Mouse (Mus musculus) forebrain, embryonic 16.5 days (tissue): ENCODE measurements at regions not wholly inside any gene's neighbourhood (a gene's known extent, or its start where the extent isn't known, plus 50 kb on each side); places are given as distances from the start of the nearest gene placed in this dataset.
A peak's percentile ranks its signal among the peaks of the same experiment; 100 is the strongest.

Experiments used
- ATAC-seq: fragments of 200-750 bp; cut with Nextera tagmentation; 2 replicates; pipeline ENCODE4 v1.8.0; 2017; ENCODE audit warnings: mild to moderate bottlenecking, moderate library complexity
- H3K27ac ChIP-seq: fragments of 300-500 bp; sonication (generic); 2 replicates; pipeline ENCODE4 v1.5.1; 2014; ENCODE audit warnings: low read length, control low read depth
- H3K27me3 ChIP-seq: fragments of 300-500 bp; sonication (generic); replicated peaks from 2 replicates; pipeline ENCODE4 v1.6.1; 2014; ENCODE audit warnings: low read length; ENCODE audit not compliant: control insufficient read depth, insufficient read depth
- H3K36me3 ChIP-seq: fragments of 300-500 bp; sonication (generic); 2 replicates; pipeline ENCODE4 v1.6.1; 2014; ENCODE audit not compliant: control insufficient read depth, insufficient read depth
- H3K4me1 ChIP-seq: fragments of 300-500 bp; sonication (generic); replicated peaks from 2 replicates; pipeline ENCODE4 v1.6.1; 2014; ENCODE audit warnings: low read length; ENCODE audit not compliant: control insufficient read depth, insufficient read depth
- H3K4me2 ChIP-seq: fragments of 300-500 bp; sonication (generic); 2 replicates; pipeline ENCODE4 v1.6.1; 2014; ENCODE audit warnings: mild to moderate bottlenecking, low read length, control low read depth
- H3K4me3 ChIP-seq: fragments of 300-500 bp; sonication (generic); replicated peaks from 2 replicates; pipeline ENCODE4 v1.5.1; 2014; ENCODE audit warnings: mild to moderate bottlenecking, low read length, control low read depth
- H3K9ac ChIP-seq: fragments of 300-500 bp; sonication (generic); replicated peaks from 2 replicates; pipeline ENCODE4 v1.6.1; 2014; ENCODE audit warnings: low read depth, low read length, control low read depth
- H3K9me3 ChIP-seq: fragments of 300-500 bp; sonication (generic); 2 replicates; pipeline ENCODE4 v1.6.1; 2016; ENCODE audit warnings: low read length; ENCODE audit not compliant: control insufficient read depth
- WGBS: fragments of 180-500 bp; shearing (Covaris S2); extraction: QIAGEN DNeasy Blood & Tissue Kit; methylation state at CpG from one replicate; pipeline ENCODE4 v1.1.7; 2014; 5-methylcytosine and 5-hydroxymethylcytosine counted together

DNA sequence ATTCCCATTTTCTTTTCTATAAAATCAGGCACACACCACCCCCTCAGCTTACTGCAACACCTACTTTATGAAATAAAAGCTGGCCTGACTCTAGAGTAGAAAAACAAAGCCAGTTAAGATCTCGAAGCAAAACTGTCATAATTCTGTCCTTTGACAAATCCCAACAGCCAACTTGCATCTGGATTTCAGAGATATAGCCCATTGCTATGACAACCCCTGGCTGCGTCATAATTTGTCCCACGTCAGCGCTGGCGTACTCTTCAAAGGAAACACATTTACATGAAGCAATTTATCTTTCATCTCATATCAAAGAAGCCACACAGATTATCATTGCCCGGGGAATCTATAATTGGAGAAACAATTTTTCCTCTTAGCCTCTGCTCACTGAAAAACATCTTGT, 126.4 kb downstream of the Gm9817 start:
- WGBS = 72% methylated on average over 6 of the region's 6 CpGs
- no peaks in the 10 kb centered on the region for H3K4me1 ChIP-seq
- H3K4me3 ChIP-seq = no peak overlapping the region
- H3K27me3 ChIP-seq = no peaks in the 10 kb centered on the region
- no peak for ATAC-seq
- H3K4me2 ChIP-seq = no peak overlapping the region
- no peaks in the 10 kb centered on the region for H3K9me3 ChIP-seq
- no peak overlapping the region for H3K27ac ChIP-seq
- no peak overlapping the region for H3K9ac ChIP-seq
- H3K36me3 ChIP-seq = no peaks in the 10 kb centered on the region

DNA sequence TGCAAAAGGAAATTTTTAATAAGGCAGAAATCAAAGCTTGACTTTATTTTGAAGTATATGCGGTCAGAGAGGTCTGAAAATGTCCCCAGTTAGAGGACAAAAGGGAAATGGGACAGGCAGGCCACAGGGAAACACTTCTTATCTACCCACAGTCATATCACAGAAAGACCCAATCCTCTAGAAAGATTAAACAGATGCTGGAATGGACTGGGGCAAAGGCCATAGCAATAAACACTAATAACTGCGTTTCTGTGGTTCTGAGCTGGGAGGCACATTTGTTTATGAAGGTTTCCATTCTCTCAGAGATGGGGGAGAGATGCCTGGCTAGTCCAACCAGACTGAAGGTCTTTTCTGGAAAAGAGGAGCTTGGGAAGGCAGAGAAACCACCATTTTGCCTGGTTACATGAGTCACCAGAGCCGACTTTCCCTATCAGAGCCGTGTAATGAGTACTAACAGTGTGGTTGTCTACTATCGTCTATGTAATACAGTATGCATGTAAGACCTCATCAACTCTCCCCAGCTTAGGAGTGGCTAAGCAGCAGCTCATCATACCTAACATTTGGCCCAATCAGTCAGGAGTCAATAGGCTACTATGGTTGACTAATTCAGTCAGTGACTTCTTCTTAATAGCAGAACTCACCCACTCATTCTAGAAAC, 130.2 kb downstream of the Gm9817 start:
- Histone ChIP-seq H3K36me3 (no peaks in the 10 kb centered on the region), H3K9ac (no peak overlapping the region), H3K27ac (no peak overlapping the region), H3K4me2 (no peak overlapping the region), H3K4me3 (no peak overlapping the region), H3K27me3 (no peaks in the 10 kb centered on the region), H3K9me3 (no peaks in the 10 kb centered on the region), H3K4me1 (peaks cover 6% of the 10 kb centered on the region)
- 89% methylated on average over 5 of the region's 5 CpGs for WGBS
- no peak for ATAC-seq

DNA sequence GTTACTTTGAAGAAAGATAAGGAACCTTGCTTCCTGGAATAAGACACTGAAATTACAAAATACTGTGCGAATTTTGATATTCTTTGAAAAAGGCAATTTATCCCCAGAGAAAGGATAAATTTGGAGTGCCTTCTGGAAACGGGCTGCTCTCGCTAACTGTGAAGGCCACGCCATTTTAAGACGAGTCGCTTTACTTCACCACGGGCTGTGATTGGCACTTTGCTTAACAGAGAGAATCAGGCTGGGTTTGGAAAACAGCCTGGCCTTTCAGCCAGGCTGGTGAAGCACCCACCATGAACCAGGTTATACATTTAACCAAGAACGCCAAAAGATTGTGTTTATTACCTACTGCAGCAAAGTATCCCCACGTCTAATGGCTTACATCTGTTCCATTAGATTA, 132.7 kb downstream of the Gm9817 start:
- Histone ChIP-seq H3K4me1 (peaks cover 8% of the 10 kb centered on the region), H3K27me3 (no peaks in the 10 kb centered on the region), H3K9ac (no peak overlapping the region), H3K36me3 (no peaks in the 10 kb centered on the region), H3K4me3 (no peak overlapping the region), H3K27ac (no peak overlapping the region), H3K4me2 (no peak overlapping the region), H3K9me3 (no peaks in the 10 kb centered on the region)
- ATAC-seq = no peak
- 81% methylated on average over 9 of the region's 9 CpGs for WGBS

DNA sequence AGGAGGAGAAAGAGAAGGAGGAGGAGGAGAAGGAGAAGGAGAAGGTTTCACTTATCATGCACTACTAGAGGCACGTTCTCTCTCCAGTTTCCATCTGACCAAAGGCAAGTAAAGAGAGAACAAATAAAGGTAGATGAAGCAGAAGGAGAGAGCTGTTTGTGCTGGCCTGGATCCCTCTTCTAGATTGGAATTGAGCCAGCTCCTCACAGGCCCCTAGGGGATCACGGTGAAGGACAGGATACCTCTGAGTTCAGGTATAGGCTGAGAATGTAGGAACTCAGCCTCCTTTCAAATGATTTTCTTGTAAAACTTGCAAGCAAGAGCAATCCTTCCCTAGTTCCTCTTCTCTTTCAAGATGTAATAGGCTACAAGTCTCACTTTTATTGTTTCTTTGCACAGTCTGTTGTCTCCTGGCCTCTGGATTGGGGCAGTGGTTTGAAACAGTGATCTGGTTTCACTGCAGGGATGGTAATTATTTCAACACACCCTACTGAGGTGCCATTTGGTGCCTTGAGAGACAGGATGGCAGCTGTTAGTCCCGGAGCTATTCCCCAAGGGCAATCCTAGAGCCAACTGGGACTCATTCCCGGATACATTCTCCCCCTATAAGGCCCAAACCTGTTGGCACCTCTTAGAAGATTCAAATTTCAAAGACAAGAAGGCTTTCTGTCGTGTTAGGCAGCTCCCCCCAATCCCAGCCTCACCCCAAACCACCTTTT, 134.8 kb downstream of the Gm9817 start:
- Histone ChIP-seq H3K9ac (no peak overlapping the region), H3K27ac (no peak overlapping the region), H3K27me3 (no peaks in the 10 kb centered on the region), H3K4me1 (peaks cover 8% of the 10 kb centered on the region), H3K4me3 (no peak overlapping the region), H3K4me2 (no peak overlapping the region), H3K36me3 (no peaks in the 10 kb centered on the region), H3K9me3 (no peaks in the 10 kb centered on the region)
- ATAC-seq = peak; percentile 62
- 34% methylated on average over 5 of the region's 5 CpGs for WGBS

DNA sequence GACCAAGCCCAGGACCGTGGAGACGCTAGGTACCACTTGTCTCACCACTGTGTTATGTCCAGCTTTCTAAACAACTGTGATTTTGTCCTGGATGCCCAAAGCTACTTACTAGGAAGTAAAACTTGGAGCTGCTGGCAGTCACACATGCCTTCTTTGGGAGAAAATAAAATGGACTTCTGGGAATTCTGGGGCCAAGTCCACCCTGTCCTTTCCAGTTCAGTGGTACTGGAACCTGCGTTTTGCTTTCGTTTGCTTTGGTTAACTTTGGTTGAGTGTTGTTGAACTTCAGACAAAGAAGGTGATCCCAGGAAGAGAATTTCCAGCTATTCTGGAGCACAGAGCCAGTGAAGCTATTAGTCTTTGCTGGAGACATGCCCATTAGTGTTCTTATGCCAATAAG, 139.8 kb downstream of the Gm9817 start:
- Histone ChIP-seq H3K9ac (no peak overlapping the region), H3K4me3 (no peak overlapping the region), H3K4me1 (peaks cover 5% of the 10 kb centered on the region), H3K27ac (no peak overlapping the region), H3K27me3 (no peaks in the 10 kb centered on the region), H3K4me2 (no peak overlapping the region), H3K9me3 (no peaks in the 10 kb centered on the region), H3K36me3 (no peaks in the 10 kb centered on the region)
- WGBS = 95% methylated on average over 4 of the region's 4 CpGs
- ATAC-seq = no peak

DNA sequence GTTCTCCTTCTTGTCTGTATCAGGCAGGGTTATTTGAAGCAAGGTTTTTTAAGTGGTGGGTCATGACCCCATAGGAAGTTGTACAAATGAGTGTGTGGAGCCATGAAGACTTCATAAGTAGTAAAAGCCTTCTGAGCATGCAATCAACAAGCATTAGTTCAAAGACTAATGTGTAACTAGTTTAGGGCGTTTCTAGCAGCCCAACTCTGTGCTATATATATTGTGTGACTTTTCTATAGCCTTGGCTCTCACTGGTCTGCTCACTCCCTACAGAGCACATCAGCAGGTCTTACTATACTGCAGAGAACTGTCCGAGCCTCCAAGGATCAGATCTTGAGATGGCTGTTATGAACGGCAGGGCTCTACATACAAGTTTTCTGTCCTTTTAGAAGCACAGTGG, 141.2 kb downstream of the Gm9817 start:
- H3K27me3 ChIP-seq = no peaks in the 10 kb centered on the region
- no peak overlapping the region for H3K4me2 ChIP-seq
- H3K9ac ChIP-seq = no peak overlapping the region
- no peak for ATAC-seq
- H3K4me1 ChIP-seq = no peaks in the 10 kb centered on the region
- H3K4me3 ChIP-seq = no peak overlapping the region
- H3K36me3 ChIP-seq = no peaks in the 10 kb centered on the region
- no peaks in the 10 kb centered on the region for H3K9me3 ChIP-seq
- 52% methylated on average over 3 of the region's 3 CpGs for WGBS
- no peak overlapping the region for H3K27ac ChIP-seq

DNA sequence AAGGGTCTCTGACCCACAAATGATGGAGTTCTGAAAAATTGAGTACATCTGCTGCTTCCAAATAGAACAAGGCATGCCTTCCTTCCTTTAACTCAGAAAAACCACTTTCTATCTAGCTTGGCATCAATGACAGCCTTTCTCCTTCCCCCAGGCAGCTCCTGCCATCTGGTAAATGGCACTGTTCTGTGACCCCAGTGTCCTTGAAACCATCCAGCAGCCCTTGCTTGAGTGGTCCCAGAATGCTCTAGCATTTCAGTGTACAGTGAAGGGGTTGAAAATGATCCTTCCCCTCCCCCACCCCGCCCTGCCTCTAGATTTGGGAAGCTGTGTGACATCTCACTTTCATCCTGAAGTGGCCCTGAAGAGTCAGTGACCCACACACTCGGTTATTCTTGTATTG, 152.3 kb downstream of the Gm9817 start:
- no peak overlapping the region for H3K4me3 ChIP-seq
- no peaks in the 10 kb centered on the region for H3K9me3 ChIP-seq
- peaks cover 4% of the 10 kb centered on the region; the same call in 1 of the 2 replicates for H3K27me3 ChIP-seq
- no peak for ATAC-seq
- H3K36me3 ChIP-seq = no peaks in the 10 kb centered on the region
- H3K4me2 ChIP-seq = no peak overlapping the region
- no peak overlapping the region for H3K9ac ChIP-seq
- H3K4me1 ChIP-seq = no peaks in the 10 kb centered on the region
- H3K27ac ChIP-seq = no peak overlapping the region
- 74% methylated on average over 2 of the region's 2 CpGs for WGBS

DNA sequence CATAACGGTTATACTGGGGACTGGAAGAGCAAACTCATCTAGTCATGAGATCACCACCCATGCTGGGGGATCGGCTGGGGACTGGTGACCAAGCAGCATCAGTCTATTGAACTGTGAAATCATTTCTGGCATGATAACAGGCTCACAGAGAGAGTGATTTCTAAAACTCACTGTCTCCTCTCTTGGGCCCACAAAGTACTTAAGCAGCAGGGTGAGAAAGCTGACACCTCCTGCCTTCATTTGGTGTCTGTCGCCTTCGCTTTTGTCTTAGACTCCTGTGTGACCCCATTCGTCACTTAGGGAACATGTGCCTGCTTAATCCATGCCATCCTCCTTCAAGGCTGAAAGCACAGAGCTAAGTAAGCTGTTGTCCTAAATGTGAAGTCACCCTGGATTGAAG, 154.3 kb upstream of the Mylip start:
- H3K4me2 ChIP-seq = no peak overlapping the region
- H3K27me3 ChIP-seq = peaks cover 6% of the 10 kb centered on the region; the same call in 1 of the 2 replicates
- 47% methylated on average over 5 of the region's 5 CpGs for WGBS
- peaks cover 9% of the 10 kb centered on the region for H3K4me1 ChIP-seq
- peaks cover 2% of the 10 kb centered on the region; the same call in 1 of the 2 replicates for H3K9me3 ChIP-seq
- H3K9ac ChIP-seq = no peak overlapping the region
- no peak overlapping the region for H3K4me3 ChIP-seq
- H3K36me3 ChIP-seq = no peaks in the 10 kb centered on the region
- no peak for ATAC-seq
- H3K27ac ChIP-seq = no peak overlapping the region

DNA sequence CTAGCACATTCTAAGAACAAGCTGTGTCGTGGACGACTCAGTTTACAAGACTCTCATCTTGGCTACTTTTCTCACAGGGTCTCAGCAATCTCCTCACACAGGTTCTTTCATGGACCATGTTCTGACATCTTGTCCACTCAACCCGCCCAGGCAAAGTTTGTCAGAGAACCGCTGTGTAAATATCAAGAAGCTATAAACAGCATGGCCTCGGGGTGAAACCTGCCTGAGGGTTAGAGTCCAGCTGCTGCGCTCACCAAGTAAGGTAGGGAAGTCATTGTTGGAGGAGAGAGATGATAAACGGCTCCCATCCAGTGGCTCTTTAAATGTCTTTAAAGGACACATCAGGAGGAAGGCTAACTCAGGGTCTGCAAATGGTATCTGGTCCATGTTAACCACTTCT, 151.3 kb upstream of the Mylip start:
- Histone ChIP-seq H3K4me3 (no peak overlapping the region), H3K27ac (no peak overlapping the region), H3K4me2 (no peak overlapping the region), H3K27me3 (peaks cover 6% of the 10 kb centered on the region; the same call in 1 of the 2 replicates), H3K9ac (no peak overlapping the region), H3K36me3 (no peaks in the 10 kb centered on the region), H3K4me1 (peaks cover 9% of the 10 kb centered on the region), H3K9me3 (peaks cover 2% of the 10 kb centered on the region; the same call in 1 of the 2 replicates)
- ATAC-seq = no peak
- WGBS = 91% methylated on average over 7 of the region's 7 CpGs
